Mouse (Mus musculus) kidney, postnatal 0 days (tissue): ENCODE data around the gene Dppa5a. TPM values are rescaled to one million over a fixed set of nuclear protein-coding genes. Genes with fewer than 3 reads are reported as not detected.

ENCODE experiments used
- ATAC-seq: fragments of 200-750 bp; cut with Nextera tagmentation; replicated peaks from 2 replicates; pipeline ENCODE4 v1.8.0; 2017; ENCODE audit warnings: low read depth, moderate number of reproducible peaks, moderate TSS enrichment, moderate library complexity; ENCODE audit not compliant: low FRiP score
- DNase-seq: peaks from one replicate; pipeline ENCODE4 v3.0.0-alpha.2; 2016; ENCODE audit warnings: low spot score
- H3K27ac ChIP-seq: fragments of 300-500 bp; sonication (generic); 2 replicates; pipeline ENCODE4 v1.5.1; 2014; ENCODE audit warnings: mild to moderate bottlenecking
- H3K27me3 ChIP-seq: fragments of 300-500 bp; sonication (generic); 2 replicates; pipeline ENCODE4 v1.6.1; 2014; ENCODE audit warnings: low read length, mixed read lengths; ENCODE audit not compliant: insufficient read depth
- H3K36me3 ChIP-seq: fragments of 300-500 bp; sonication (generic); 2 replicates; pipeline ENCODE4 v1.6.1; 2014; ENCODE audit warnings: low read length, mixed read lengths; ENCODE audit not compliant: insufficient read depth
- H3K4me1 ChIP-seq: fragments of 300-500 bp; sonication (generic); replicated peaks from 2 replicates; pipeline ENCODE4 v1.6.1; 2014; ENCODE audit warnings: antibody characterized with exemption, low read length, mixed read lengths; ENCODE audit not compliant: insufficient read depth
- H3K4me2 ChIP-seq: fragments of 300-500 bp; sonication (generic); 2 replicates; pipeline ENCODE4 v1.6.1; 2014; ENCODE audit warnings: mild to moderate bottlenecking, low read length, moderate library complexity, mixed read lengths
- H3K4me3 ChIP-seq: fragments of 300-500 bp; sonication (generic); replicated peaks from 2 replicates; pipeline ENCODE4 v1.5.1; 2014; ENCODE audit warnings: low read depth, low read length
- H3K9ac ChIP-seq: fragments of 300-500 bp; sonication (generic); 2 replicates; pipeline ENCODE4 v1.6.1; 2014; ENCODE audit warnings: low read depth, low read length
- H3K9me3 ChIP-seq: fragments of 300-500 bp; sonication (generic); replicated peaks from 2 replicates; pipeline ENCODE4 v1.6.1; 2016; ENCODE audit warnings: low read length, inconsistent platforms, mixed read lengths
- CTCF ChIP-seq: IDR thresholded peaks from 2 replicates; pipeline ENCODE4 v1.5.1; 2016; ENCODE audit warnings: antibody characterized with exemption, low read depth, mild to moderate bottlenecking, moderate library complexity
- WGBS: fragments of 180-500 bp; shearing (Covaris S2); extraction: QIAGEN DNeasy Blood & Tissue Kit; methylation state at CpG from one replicate; pipeline ENCODE4 v1.1.7; 2014; 5-methylcytosine and 5-hydroxymethylcytosine counted together
- polyA plus RNA-seq: library from polyadenylated mRNA; unstranded; fragments of >200 nt; fragmentation: Nextera tagmentation; extraction: Ambion mirVana; gene quantifications from 2 replicates; pipeline ENCODE4 v1.2.1, GENCODE M21; 2015

Gene Dppa5a
- polyA plus RNA-seq, 1 experiment from 2014 or later, result 0.20 TPM

- ATAC-seq, result no peak
- WGBS, result 93% methylated on average over 2 of the region's 2 CpGs
- H3K36me3 ChIP-seq, result no peaks in the 10 kb centered on the region
- H3K9me3 ChIP-seq, result no peaks in the 10 kb centered on the region
- no peak overlapping the region for H3K4me3 ChIP-seq
- no peak for DNase-seq
- no peaks in the 10 kb centered on the region for H3K4me1 ChIP-seq
- no peak overlapping the region for H3K4me2 ChIP-seq
- H3K27me3 ChIP-seq, result no peaks in the 10 kb centered on the region
- H3K27ac ChIP-seq, result no peak overlapping the region
- H3K9ac ChIP-seq, result no peak overlapping the region
- TF ChIP-seq CTCF, result no peak
Measured at GRCm38 (mm10) chr9:78369349-78369748, 1.4 kb upstream of the Dppa5a start.

DNA sequence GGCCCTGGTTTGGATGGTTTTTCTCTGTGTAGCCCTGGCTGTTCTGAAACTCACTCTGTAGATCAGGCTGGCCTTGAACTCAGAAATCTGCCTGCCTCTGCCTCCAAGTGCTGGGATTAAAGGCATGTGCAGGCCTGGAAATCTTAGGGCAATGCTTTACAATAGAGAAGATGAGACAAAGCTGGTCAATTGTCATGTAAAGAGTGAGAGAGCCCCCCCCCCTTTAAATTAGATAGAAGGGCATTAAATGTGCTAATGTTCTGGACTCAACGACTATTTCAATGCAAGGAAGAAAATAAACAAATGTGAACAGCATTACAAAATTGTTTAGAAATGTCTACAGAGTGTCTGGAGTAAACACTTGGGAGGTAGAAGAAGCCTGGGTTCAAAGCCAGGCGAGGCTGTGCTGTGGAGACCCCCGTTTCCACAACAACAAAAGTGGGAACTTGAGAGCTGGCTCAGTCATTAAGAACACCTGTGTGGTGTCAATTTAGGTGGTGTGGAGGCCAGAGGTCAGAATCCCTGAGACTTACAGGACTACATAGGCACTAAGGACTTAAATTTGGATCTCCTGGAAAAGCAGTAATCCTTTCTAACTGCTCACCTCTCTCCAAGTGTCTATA is 805 bp upstream of the Dppa5a start:
- Histone ChIP-seq H3K4me3 (no peak overlapping the region), H3K36me3 (no peaks in the 10 kb centered on the region), H3K4me2 (no peak overlapping the region), H3K9ac (no peak overlapping the region), H3K4me1 (no peaks in the 10 kb centered on the region), H3K9me3 (no peaks in the 10 kb centered on the region), H3K27ac (no peak overlapping the region), H3K27me3 (no peaks in the 10 kb centered on the region)
- no peak for TF ChIP-seq CTCF
- no peak for DNase-seq
- ATAC-seq, result no peak
- 57% methylated on average over 3 of the region's 3 CpGs for WGBS

GRCm38 (mm10) chr9:78365850-78366544 is 2.0 kb downstream of the Dppa5a start:
- no peak overlapping the region for H3K27ac ChIP-seq
- DNase-seq, result no peak
- H3K27me3 ChIP-seq, result no peaks in the 10 kb centered on the region
- H3K4me1 ChIP-seq, result no peaks in the 10 kb centered on the region
- H3K4me2 ChIP-seq, result no peak overlapping the region
- TF ChIP-seq CTCF, result no peak
- H3K4me3 ChIP-seq, result no peak overlapping the region
- H3K9me3 ChIP-seq, result no peaks in the 10 kb centered on the region
- 74% methylated on average over 13 of the region's 13 CpGs for WGBS
- H3K9ac ChIP-seq, result no peak overlapping the region
- ATAC-seq, result no peak
- no peaks in the 10 kb centered on the region for H3K36me3 ChIP-seq

DNA sequence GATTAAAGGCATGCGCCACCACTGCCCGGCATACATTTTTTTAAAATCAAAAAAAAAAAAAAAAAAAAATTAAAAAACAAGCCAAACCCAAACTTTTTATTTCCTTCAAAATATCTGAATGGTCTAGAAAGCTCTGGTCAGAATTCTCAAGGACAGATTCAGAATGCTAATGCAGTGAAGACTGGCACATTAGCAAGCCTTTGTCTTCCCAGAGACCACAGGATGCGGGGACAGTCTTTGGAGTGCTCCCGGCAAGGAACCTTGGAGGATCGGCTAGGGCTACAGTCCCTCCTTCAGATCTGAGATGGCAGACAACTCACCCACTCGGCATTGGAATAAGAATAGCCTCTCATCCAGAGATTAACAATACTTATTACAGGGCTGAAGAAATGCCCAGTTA is 3.3 kb downstream of the Dppa5a start:
- ATAC-seq (no peak), DNase-seq (no peak)
- Histone ChIP-seq H3K27ac (no peak overlapping the region), H3K9me3 (no peaks in the 10 kb centered on the region), H3K27me3 (no peaks in the 10 kb centered on the region), H3K9ac (no peak overlapping the region), H3K4me2 (no peak overlapping the region), H3K4me1 (no peaks in the 10 kb centered on the region), H3K4me3 (no peak overlapping the region), H3K36me3 (no peaks in the 10 kb centered on the region)
- TF ChIP-seq CTCF, result no peak
- WGBS, result 88% methylated on average over 6 of the region's 6 CpGs

GRCm38 (mm10) chr9:78363374-78363773 is 4.6 kb downstream of the Dppa5a start:
- ATAC-seq, result no peak
- WGBS, result 61% methylated on average over 6 of the region's 6 CpGs
- Histone ChIP-seq H3K4me3 (no peak overlapping the region), H3K9ac (no peak overlapping the region), H3K4me1 (no peaks in the 10 kb centered on the region), H3K4me2 (no peak overlapping the region), H3K36me3 (no peaks in the 10 kb centered on the region), H3K9me3 (no peaks in the 10 kb centered on the region), H3K27me3 (no peaks in the 10 kb centered on the region), H3K27ac (no peak overlapping the region)
- DNase-seq, result no peak
- TF ChIP-seq CTCF, result no peak

DNA sequence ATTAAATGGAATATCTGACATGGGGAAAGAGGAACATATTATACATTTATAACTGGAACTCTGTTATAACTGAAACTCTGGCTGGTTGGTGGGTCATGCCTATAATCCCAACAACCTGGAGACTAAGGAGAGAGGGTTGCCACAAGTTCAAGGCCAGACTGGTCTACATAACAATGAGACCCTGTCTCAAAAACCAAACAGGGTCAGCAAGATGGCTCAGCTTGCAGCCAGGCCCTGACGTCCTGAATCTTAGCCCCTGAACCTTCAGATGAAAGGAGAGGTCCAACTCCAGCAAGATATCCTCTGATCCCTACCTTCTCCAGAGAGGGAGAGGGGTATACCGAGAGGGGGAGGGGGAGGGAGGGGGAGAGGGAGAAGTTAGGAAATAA is 7.5 kb downstream of the Dppa5a start:
- H3K9ac ChIP-seq, result no peak overlapping the region
- H3K36me3 ChIP-seq, result no peaks in the 10 kb centered on the region
- H3K9me3 ChIP-seq, result no peaks in the 10 kb centered on the region
- WGBS, result 50% methylated on average over 2 of the region's 2 CpGs
- no peak for TF ChIP-seq CTCF
- ATAC-seq (no peak), DNase-seq (no peak)
- H3K4me2 ChIP-seq, result no peak overlapping the region
- H3K4me1 ChIP-seq, result no peaks in the 10 kb centered on the region
- no peak overlapping the region for H3K4me3 ChIP-seq
- no peaks in the 10 kb centered on the region for H3K27me3 ChIP-seq
- no peak overlapping the region for H3K27ac ChIP-seq
